Mouse (Mus musculus) T-helper 2 cell (primary cell): ENCODE data around the gene Pygo2.
"Not testable (repeated sequence)": the region's sequence is repeated elsewhere in the genome, so short reads cannot be mapped to it uniquely, and the experiment has no call there.

ENCODE experiments used
- in situ Hi-C: fragments of 300-600 bp; cut with MboI, MseI; formaldehyde crosslinking; loops from one replicate; pipeline ENCODE4 v1.15.1; 2025; ENCODE audit warnings: high pct_unique_total_duplicates

The Pygo2 gene

DNA sequence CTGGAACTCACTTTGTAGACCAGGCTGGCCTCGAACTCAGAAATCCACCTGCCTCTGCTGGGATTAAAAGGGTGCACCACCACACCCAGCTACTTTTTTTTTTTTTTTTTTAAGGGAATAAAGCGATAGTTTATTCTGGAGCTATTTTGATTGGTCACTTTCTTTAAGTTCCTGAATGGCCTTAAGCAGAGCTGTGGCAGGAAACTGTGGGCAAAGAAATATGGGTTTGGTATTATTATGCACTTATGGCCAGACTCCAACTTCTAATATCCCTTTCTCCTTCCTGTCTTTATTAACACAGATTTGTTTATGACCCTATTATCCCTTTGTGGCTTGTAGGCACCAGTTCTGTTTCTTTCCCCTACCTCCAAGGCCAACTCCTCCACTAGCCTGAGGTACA, 9.6 kb upstream of the Pygo2 start:
- in situ Hi-C loops, result no loop called here

DNA sequence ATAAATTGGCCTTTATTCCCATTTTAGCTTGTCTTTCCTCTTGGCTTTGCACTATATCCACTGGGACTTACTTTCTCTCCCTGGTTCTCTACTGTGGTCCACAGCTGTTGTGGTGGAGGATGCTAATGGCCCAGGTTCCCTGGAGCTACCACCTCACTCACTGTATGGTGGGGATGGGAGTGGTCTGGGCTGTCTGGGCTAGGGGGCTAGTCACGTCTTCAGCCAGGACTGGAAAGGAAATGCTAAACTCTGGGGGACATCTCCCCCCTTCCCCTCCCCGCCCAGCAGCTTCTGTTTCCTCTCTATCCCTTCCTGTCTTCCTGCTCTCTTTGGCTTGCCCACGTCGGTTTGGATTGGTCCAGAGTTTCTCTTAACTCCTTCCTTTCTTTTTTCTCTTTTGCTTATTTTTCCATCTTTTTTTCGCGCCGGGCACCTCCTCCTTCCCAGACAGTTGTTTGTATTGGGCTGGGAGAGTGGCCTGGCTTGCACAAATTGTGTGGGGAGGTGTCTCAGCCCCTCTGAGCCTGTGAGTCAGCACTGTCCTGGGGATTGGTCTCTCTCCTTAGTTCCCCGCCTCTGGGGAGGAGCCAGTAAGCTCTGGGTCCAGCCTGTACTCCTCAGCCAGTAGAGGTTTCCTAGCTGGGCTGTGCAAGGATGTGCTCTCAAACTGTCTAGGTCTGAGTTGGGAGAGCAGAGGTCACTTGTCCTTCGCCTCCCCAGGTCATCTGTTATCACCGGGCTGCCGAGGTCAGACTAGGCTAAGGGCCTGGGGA, 8.8 kb upstream of the Pygo2 start:
- in situ Hi-C loops, result no loop called here

DNA sequence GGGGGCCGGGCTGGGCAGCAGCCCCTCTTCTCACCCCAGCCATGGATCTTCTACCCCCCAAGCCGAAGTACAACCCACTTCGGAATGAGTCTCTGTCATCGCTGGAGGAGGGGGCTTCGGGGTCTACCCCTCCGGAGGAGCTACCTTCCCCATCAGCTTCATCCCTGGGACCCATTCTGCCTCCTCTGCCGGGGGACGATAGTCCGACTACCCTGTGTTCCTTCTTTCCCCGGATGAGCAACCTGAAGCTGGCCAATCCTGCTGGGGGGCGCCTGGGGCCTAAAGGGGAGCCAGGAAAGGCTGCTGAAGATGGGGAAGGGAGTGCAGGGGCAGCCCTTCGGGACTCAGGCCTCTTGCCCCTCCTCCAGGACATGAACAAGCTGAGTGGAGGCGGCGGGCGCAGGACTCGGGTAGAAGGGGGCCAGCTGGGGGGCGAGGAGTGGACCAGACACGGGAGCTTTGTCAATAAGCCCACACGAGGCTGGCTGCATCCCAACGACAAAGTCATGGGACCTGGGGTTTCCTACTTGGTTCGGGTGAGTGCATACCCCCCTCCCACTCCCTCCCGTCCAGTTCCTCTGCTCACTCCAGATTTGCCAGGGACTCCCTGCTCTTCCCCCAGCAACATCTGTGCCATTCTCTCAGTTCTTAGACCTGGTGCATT, 8.1 kb upstream of the Pygo2 start:
- in situ Hi-C loops, result no loop called here

DNA sequence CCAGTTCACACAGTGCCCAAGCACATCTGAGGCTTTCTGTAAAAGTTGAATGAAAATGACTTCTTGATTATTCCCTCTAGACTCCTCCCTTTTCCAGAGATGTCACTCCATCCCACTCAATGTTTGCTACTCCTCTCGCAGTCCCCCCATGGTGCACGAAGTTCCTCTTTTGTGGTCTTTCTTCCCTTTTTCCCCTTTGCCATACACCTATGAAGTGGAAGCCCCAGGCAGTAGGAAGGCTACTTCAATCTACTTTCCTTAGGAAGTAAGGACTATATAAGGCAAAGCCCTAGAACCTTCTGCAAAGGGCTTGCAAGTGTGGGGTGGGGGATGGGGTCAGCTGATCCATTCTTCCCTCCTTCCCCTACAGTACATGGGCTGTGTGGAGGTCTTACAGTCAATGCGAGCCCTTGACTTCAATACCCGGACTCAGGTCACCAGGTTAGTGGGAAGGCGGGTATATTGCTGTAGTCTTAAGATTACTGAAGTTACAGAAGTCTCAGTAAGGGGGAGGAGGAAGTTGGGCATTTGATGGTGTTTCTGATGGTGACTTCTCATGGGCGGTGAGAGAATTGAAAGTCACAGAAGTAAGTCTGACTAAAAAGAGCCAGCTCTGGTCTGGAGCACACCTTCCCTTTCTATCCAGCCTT, 7.3 kb upstream of the Pygo2 start:
- in situ Hi-C loops, result no loop called here

DNA sequence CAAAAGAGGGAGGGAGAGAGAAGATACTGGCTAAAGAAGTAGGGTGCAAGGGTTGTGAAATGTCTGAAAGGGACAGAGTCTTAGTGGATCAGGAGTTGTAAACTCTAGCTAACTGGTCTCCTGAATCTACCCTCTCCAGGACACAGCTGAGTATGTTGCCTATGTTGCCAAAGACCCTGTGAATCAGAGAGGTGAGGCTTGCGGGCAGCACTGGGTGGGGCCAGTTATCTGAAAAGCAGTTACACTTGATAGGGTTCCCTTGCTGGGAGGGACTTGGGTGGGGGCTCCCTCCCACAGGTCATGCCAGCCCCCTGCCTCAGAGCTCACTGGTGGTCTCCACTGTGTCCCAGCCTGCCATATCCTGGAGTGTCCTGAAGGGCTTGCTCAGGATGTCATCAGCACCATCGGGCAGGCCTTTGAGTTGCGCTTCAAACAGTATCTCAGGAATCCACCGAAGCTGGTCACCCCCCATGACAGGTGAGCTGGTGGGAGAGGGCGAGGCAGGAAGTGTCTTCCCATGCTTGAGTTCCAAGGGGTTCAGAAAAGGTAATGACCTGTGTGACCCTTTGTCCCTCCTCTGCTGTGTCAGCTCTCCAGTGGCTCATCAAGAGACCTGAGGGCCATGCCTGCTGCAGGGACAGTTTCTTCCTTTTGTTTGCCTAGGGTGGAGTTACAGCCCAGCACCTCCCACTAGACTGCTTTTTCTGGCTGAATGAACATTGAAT, 5.4 kb upstream of the Pygo2 start:
- in situ Hi-C loops, result no loop called here

DNA sequence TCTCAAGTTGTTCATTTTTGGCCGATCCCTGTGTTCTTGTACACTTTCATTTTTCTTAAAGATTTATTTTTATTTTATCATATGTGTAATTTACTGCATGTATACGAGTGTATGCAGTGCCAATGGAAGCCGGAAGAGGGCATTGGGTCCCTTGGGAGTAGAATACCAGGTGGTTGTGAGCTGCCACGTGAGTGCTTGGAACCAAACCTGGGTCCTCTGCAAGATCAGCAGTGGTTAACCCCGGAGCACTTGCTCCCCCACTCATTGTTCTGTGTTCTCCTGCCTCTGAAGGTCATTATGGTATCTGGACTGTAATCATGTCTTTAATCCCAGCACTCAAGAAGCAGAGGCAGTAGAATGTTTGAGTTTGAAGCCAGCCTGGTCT, 4.9 kb upstream of the Pygo2 start:
- in situ Hi-C loops, result no loop called here

DNA sequence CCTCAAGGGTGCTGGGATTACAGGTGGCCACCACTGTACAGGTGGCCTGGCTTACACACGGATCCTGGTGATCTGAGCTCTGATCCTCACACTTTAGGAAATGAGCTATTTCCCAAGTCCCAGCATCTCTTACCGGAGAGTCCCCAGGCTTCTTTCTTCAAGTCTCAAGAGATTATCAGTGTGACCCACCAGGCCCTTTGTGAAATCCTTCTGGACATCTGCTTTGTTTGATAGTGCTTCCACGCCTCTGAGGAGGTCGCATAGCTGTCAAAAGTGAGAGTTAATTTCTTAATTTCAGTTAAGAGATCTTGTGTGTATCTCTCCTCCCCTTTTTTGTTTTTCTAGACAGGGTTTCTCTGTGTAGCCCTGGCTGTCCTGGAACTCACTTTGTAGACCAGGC, 4.1 kb upstream of the Pygo2 start:
- in situ Hi-C loops, result no loop called here

DNA sequence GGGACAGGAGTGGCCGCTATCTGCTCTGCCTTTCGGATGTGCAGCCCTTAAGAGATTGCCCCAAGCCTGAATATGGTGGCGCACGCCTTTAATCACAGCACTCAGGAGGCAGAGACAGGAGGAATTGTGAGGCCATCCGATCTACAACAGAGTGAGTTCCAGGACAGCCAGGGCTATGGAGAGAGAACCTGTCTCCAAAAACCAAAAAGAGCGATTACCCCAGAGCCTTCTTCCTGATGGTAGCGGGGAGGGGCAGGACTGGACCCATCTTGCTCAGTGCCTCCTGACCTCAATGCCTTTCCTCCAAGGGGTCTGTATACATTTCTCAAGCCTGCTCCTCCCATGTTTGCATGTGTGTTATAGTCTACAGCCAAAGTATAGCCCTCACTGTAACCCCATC, 993 bp upstream of the Pygo2 start:
- in situ Hi-C loops, result not testable (repeated sequence)

DNA sequence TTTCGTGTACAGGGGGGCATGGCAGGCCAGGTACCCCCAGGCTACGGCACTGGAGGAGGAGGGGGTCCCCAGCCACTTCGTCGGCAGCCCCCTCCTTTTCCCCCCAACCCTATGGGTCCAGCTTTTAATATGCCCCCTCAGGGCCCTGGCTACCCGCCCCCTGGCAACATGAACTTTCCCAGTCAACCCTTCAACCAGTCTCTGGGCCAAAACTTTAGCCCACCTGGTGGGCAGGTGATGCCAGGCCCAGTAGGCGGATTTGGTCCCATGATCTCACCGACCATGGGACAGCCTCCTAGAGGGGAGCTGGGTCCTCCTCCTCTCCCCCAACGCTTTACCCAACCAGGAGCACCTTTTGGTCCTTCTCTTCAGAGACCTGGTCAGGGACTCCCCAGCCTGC, 2.6 kb downstream of the Pygo2 start:
- in situ Hi-C loops, result no loop called here

DNA sequence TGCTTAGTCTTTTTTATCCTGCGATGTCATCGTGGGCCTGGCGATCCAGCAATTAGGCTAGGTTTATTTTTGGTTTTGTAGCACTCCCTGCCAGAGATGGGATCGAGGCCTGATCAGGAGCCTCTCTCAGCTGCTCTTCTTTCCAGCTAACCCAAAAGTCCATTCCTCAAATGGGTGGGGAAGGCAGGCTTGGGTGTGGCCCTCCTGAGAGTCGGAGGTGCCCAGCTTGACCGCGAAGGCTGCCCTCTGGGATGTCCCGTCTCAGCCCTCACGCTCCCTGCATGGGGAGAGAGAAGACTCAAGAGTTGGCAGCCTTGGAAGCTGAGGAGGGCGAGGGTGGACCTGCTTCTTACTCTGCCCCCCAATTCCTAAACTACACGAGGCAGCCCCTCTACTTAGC, 4.5 kb downstream of the Pygo2 start:
- in situ Hi-C loops, result no loop called here

DNA sequence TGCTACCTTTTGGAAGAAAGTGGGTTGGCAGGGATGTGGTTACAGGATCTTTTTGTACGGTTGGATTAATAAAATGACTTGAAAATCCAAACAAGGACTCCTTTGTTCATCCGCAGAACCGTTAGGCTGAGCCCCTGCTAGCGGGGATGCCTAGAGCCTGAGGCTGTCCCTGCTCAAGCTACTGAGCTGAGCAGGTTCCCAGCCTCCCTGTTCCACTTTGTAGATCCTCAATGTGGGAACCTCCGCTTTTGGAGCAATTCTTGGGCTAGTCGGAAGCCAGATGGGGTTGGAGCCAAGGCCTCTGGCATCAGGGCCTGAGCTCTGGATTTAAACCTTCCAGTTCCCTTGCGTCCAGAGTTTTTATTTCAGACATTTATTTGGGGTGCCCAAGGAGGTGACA, 5.0 kb downstream of the Pygo2 start:
- in situ Hi-C loops, result no loop called here

DNA sequence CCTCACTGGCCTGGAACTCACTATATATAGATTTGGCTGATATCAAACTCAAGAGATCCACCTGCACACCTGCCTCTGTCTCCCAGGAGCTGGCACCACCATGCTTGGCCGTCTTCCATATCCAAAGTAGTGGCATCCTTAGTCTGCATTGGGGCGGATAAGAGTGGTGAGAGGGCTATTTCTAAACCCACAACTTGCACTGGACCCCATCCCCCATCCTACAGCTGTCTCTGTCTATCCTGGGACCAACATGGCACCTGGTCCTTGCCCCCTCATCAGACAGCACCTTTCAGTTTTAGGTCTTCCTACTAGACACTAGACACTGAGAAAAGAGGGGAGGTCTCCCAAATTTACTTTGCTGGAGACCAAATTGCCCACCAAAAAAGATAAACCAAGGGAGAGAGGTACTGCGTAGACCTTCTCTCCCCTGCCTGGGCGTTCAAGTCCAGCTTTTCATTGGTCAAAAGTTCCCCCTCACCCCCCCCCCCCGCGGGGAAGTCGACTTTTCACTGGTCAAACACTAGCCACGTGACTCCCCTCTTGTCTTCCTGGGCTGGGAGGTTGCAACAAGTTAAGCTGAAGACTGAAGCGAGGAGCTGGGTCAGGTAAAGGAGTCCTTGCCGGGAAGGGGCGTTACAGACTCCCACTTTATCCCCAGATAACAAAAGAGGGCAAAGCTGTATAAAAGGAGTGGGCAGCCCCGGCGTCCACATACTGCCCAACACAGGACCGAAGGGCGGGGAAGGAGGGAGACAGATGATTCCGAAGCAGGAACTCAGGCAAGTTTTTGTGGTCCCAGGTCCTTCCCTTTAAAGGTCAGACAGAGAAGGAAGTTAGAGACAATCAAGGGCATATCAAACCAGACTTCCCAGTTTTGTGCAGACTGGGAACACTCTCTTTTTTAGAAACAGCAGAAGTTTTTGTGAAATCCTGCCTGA, 6.4 kb downstream of the Pygo2 start, which contains the start of gene Pbxip1:
Gene Pbxip1, plus strand, starts transcription at position 531 of the 938 bp plus-strand sequence.
- in situ Hi-C loops, result no loop called here

DNA sequence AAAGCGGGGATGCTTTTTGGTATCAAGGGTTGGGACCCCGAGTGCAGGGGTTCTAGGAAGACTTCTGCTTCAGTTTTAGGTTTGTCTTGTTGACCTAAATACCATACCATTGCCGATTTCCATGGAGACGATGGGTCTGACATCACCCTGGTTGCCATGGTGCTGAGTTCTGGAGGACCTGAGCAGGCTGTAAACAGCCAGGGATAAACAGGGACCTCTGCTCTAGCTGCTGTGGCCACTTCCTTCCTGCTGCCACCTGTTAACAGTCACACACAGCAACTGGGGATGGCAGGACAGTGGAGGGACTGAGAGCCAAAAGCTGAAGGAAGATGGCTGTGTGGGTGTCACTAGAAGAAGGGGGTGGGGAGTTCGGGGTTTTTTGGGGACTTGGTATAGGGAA, 7.3 kb downstream of the Pygo2 start:
- in situ Hi-C loops, result no loop called here

DNA sequence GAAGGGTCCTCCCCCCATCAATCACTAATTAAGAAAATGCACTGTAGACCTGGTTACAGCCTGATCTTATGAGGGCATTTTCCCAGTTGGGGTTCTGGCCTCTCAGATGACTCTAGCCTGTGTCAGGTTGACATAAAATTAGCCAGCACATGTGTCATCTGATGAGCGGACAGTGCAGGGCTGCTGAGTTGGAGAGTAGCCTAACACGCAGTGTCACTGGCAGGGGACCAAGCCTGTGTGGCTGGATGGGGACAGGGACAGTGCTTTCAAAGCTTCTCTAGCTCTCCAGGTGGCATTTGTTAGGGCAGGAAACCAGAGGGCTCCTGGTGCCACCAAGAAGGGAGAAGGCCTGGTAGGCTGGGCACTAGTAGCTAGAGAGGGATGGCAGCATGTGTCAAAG, 10.7 kb downstream of the Pygo2 start:
- in situ Hi-C loops, result no loop called here

DNA sequence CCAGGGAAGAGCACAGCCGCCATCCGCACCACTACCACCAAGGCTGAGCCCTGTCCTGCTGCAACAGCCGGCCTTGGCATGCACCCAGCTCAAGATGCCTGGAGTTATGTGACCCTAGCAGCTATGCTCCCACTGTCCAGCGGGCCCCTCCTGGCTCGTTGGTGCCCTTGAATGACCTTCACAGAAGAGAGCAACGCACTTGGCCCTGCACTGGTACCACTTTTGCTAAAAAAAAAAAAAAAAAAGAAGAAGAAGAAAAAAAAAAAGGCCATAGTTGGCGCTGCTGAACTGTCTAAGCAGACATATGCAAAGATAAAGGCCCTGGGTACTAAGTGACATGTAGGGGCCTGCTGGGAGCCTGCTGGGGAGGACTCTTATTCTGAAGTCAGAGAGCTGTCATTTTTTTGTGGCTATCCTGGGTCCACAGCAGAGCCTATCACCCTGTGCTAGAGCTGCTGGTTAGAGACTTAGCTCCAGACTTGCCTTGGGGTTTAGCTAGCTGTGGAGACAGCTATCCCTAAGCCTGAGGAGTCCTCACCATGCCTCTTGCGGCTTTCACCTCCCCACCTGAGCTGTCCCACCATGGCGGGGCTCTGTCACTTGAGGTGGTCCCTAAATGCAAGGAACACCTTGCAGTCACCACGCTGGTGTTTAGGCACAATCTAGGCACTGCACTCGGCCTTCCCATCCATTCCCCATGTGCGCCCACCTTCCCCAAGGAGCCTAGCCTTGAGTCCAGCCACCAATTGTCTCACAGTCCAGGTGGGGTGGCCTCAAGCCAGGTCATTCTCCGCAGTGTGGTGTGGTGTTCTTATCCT, 18.9 kb downstream of the Pygo2 start:
- in situ Hi-C loops, result no loop called here

DNA sequence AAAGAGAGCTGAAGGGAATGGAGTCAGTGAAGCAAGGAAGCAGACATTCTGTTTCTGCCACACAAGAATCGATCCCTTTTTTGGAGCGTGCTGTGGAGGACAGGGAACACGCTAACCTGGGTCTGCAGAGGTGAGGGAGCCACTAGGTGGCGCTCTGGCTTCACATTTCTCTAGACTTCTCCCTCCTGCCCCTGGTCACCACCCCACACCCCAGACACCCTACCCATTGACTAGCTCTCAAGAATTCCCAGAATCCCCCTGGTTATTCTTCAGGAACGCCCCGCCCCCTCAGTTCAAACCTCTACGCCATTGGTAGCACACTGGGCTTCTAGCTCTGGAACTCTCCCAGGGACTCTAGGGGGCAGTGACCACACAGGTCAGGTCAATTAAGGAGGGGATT, 19.5 kb downstream of the Pygo2 start:
- in situ Hi-C loops, result no loop called here

DNA sequence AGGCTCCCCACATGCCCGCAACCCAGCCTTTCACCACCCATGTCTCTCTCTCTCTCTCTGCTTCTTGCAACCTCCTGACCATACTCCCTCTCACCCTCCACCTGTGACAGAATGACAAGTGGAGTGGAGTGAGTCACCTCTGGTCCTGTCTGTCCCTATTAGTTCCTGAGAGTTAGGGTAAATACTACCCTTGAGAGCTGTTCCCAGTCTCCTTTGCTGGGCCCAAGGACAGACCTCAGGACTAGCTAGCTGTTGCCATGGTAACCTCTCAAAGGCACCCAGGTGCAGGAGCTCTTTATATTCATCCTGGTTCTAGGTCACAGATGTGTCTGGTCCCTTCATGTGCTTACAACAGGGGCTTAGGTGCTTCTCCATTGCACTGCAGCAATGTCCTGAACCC, 21.9 kb downstream of the Pygo2 start:
- in situ Hi-C loops, result no loop called here

DNA sequence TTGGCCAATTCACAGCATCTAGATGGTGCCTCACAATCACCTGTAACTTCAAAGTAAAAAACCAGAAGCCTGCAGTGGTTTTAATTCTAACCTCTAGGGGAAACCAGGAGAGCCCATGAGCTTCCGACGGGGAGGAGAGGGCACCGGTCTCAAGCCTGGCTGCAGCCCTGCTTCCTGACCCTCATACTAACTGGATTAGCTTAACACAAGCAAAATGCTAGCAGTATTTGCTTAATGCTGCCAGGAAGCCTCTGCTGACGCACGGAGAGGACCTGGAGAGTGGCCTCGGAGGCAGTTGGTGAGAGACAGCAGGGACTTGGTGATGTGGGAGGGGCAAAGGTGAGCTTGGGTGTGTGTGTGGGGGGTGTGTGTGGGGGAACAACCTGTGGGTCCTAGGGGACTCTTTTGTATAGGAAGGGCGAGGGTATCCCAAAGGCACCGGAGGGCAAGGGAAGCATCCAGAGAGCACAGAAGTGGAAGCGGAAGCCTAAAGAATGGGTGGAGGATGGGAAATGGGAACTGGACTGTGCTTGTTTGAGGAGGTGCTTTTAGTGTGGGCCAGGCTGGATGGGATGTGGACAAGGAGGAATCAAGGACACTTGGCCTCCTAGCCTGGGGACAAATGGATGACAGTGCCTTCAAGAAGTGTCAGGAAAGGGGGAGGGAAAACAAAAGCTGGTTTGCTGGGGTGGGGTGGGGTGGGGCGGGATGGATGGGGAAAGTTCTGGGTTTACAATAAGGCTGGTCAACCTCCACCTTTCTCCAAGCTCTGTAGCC, 24.6 kb downstream of the Pygo2 start, which contains the start of gene Pmvk:
Gene Pmvk, plus strand, starts transcription at position 141 of the 777 bp plus-strand sequence.
- in situ Hi-C loops, result no loop called here

DNA sequence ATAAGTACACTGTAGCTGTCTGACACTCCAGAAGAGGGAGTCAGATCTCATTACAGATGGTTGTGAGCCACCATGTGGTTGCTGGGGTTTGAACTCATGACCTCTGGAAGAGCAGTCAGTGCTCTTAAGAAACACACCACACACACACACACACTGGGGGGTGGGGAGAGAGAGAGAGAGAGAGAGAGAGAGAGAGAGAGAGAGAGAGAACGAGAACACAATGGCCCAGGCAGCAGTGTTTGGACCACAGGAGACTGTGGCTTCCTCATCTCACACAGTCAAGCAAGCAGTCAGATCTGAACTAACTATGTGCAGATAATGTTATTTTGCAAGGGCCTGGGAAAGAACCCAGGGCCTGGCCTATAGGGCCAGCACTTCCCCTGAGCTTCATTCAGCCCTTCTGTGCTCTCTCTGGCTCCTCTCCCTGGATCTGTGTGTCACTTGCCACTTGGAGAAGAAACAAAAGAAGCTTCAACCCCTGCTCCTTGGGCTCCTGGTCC, 25.8 kb downstream of the Pygo2 start:
- in situ Hi-C loops, result no loop called here
